Mouse (Mus musculus): ENCODE results near the gene Vmn2r31. TPM values are rescaled to one million over a fixed set of nuclear protein-coding genes. Genes with fewer than 3 reads are reported as not detected.
"Not testable (repeated sequence)": the region's sequence is repeated elsewhere in the genome, so short reads cannot be mapped to it uniquely, and the experiment has no call there.

Vmn2r31 gene
- not detected for total RNA-seq (2021)
- long read RNA-seq, experiment 1, result 0 reads
- long read RNA-seq, experiment 2, result 0 reads

DNA sequence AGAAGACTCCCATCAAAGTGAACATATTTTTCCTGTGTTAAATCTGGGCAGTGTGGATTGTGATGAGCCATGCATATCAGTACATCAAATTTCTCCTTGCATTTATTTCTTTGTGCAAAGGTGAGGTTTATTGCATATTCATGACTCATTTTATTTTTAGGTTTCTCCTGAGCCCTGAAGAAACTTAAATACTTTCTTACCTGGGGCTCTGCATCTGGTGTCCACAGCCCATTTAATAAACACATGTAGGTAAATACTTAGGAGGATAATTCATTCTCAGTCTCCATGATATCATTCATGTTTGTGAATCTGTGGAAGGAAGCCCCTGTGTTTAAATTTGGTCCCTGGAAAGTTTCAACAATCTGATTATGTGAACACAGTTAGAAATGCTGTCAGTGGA lies at the start of gene Vmn2r31:
TSS of gene Vmn2r31 (minus strand) at position 101 of the 400 bp plus-strand sequence.
- not testable (repeated sequence) for DNase-seq

DNA sequence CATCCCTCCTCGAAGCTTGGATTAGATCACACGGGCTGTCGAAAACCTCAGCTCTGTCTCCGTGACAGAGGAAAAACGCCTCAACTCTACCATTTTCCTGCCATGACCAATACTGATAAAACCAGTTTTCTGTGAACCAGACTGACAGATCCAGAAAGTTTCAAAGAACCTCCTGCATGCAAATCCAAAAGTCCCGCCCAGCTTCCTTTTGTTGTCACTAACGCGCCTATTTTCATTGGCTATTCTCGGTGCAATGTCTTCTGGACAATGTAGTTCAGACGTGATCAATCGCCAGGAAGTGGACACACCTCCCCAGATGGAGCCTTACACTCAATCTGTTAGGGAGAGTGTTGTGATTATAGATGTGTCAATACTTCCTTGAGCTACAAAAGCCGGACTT lies 25.1 kb downstream of the Vmn2r31 start, which contains the start of gene Gm45783:
TSS of gene Gm45783 (minus strand) at position 143 of the 400 bp plus-strand sequence.
- not testable (repeated sequence) for DNase-seq

DNA sequence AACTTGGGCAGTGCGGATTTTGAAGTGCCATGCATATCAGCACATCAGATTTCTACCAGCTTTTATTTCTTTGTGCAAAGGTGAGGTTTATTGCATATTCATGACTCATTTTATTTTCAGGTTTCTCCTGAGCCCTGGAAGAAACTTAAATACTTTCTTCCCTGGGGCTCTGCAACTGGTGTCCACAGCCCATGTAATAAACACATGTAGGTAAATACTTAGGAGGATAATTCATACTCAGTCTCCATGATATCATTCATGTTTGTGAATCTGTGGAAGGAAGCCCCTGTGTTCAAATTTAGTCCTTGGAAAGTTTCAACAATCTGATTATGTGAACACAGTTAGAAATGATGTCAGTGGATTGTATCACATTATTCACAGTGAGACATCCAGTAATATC lies 62.0 kb downstream of the Vmn2r31 start, which contains the start of gene Vmn2r30:
TSS of gene Vmn2r30 (minus strand) at position 101 of the 400 bp plus-strand sequence.
- not testable (repeated sequence) for DNase-seq

Other genes starting within 250 kb of the Vmn2r31 start
- gene Zfp418, start 228.4 kb downstream of the Vmn2r31 start, total RNA-seq (2021), result 1 to 10 TPM; 1.2 to 1.6 TPM
- gene Zfp772, start 189.7 kb downstream of the Vmn2r31 start, total RNA-seq (2021), result 1 to 10 TPM; 1.5 to 1.6 TPM
- gene Vmn2r29, start 152.4 kb downstream of the Vmn2r31 start, total RNA-seq (2021), result under 1 TPM in 1 of 2 experiments, not detected in 1; 0.13 TPM
- 1 to 10 TPM in 1 of 2 experiments, under 1 TPM in 1; 0.99 to 2.2 TPM for gene Gm45844, start 121.4 kb downstream of the Vmn2r31 start, total RNA-seq (2021)
- gene Clcn4, start 98.9 kb downstream of the Vmn2r31 start, total RNA-seq (2021), result 10 to 100 TPM; 28.8 to 33.9 TPM
- under 1 TPM in 1 of 2 experiments, not detected in 1; 0.03 TPM for gene Vmn2r30, start 62.1 kb downstream of the Vmn2r31 start, total RNA-seq (2021)
- gene Gm45783, start 25.1 kb downstream of the Vmn2r31 start, total RNA-seq (2021), result not detected
- gene Vmn2r32, start 80.3 kb upstream of the Vmn2r31 start, total RNA-seq (2021), result not detected
- gene Vmn2r33, start 167.1 kb upstream of the Vmn2r31 start, total RNA-seq (2021), result not detected